Mouse (Mus musculus) liver, embryonic 14.5 days (tissue): Measurements from ENCODE around the gene Ociad1.
"Not testable (repeated sequence)": the region's sequence is repeated elsewhere in the genome, so short reads cannot be mapped to it uniquely, and the experiment has no call there.

Experiments
- CTCF ChIP-seq: IDR thresholded peaks from 2 replicates; pipeline ENCODE4 v1.5.1; 2016; ENCODE audit warnings: antibody characterized with exemption, low read depth, control low read depth
- EP300 ChIP-seq: IDR thresholded peaks from 2 replicates; pipeline ENCODE4 v1.6.1; 2016; ENCODE audit warnings: antibody characterized with exemption, low read depth

- TF ChIP-seq EP300, CTCF: not testable (repeated sequence)
Observed at GRCm38 (mm10) chr5:73322684-73323083, 30.1 kb downstream of the Ociad1 start.
